Mouse (Mus musculus): ENCODE results near the gene Slc40a1. TPM values are rescaled to one million over a fixed set of nuclear protein-coding genes. Genes with fewer than 3 reads are reported as not detected.

Gene Slc40a1
- total RNA-seq, 4 experiments from 2014 or later = 29.1 to 42.4 (median 32.3) TPM

DNA sequence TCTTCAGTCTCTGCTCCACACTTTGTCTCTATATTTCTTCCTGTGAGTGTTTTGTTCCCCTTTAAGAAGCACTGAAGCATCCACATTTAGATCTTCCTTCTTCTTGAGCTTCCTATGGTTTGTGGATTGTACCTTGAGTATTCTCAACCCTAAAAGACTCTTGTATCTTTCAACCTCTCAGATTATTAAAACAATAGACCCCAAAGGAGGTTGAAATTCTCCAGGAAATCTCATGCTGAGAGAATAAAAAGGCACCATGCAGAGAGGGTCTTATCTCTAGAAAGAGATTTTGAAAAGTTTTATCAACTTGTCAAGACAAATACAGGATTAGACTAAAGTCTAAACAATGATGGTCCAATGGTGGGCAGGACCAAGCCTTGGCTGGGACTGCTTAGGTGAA, 42.9 kb downstream of the Slc40a1 start:
- DNase-seq (ENCODE audit: low spot score in 2 of 2) = no peak

DNA sequence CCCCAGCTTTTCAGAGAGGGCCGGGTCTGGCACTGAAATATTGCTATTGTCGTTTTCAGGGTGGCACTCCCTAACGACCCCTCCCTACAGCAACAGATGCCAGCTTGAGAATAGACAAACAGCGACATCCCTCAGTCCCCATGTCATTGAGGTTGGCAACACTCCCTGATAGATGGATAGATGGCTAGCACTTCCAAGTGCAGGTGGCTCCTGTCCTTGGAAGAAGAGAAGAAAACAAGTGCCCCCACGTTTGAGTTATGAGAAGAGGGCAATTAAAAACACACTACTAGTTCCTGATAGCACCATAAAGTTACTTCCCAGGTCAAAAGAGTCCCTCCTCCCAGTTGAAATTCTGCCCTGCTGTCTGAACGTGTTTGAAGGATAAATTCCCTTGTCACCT, 44.2 kb downstream of the Slc40a1 start:
- no peak for DNase-seq (ENCODE audit: low spot score in 2 of 2)

DNA sequence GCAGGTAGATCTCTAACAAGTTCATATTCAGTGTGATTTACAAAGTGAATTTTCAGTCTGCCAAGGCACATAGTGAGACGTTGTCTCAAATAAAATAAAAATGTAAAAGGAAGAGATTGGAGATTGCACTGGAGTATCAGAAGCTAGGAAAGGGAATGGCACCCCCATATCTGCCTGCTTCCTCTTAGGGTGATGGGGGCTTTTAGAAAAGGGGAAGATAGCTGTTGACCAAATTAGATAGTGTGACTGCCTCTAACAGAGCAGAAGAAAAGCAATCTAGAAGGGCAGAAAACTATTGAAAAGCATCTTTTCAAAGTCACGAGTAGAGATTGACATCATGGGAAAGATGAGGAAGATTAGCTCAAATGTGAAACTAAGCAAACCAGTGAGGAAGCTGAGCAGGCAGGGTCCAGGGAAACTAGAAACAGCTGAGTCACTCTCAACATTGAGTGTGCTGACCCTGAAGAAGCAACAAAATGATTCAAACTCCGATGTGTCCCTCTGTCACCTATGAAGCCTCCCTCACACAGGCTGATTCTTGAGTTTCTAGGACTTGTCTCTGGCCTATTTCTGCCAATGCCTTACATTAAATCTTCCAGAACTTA, 45.0 kb downstream of the Slc40a1 start:
- DNase-seq (ENCODE audit: low spot score in 2 of 2) = no peak

GRCm38 (mm10) chr1:45877463-45877862, 48.9 kb downstream of the Slc40a1 start:
- DNase-seq (ENCODE audit: low spot score in 2 of 2) = no peak

DNA sequence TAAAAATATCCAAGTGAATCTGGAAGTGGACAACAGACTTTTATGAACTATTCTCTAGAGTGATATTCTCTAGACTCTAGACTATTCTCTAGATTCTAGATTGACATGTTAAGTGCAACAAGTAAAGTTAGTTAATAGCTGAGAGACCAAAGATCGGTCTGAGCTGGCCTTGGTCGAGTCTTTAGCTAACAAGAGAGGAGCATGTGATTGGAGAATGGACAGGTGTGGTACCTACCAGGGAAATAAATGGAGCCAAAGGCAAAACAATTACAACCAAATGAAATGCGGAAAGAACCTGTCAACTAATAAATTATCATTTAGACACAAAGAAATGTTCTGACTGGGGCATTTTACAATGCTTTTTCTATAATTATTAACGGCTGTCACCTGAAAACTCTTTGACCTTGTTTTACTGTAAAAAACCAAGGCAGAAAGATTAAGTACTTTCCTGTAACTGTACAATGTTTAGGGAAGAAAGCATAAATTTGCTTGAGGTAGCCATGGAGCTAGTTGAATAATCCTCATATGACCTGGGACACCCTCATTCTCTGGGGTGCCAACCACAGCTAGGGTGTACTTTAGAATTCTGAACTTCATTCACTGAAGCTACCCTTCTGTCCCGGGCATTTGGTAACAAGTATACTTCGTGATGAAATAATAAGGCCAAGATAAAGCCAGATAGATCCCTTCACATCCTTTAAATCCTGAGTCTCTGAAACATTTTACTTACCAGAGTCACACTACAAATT, 49.7 kb downstream of the Slc40a1 start:
- DNase-seq (ENCODE audit: low spot score in 2 of 2) = no peak

DNA sequence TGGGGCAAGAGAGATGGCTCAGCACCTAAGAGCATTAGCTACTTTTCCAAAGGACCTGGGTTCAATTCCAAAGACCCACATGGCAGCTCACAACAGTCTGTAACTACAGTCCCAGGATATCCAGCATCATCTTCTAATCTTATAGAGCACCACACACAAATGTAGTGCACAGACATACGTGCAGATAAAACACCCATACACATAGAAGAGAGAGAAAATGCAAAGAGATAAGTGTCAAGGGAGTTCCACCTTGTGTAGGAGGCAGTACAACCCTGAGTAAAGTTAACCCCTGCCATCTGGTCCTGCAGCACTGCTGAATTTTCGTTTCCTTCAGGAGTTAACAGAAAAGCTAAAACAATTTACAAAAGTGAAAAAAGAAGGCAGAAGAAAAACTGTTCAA, 50.7 kb downstream of the Slc40a1 start:
- no peak for DNase-seq (ENCODE audit: low spot score in 2 of 2)

GRCm38 (mm10) chr1:45873250-45873649, 53.1 kb downstream of the Slc40a1 start:
- no peak for DNase-seq (ENCODE audit: low spot score in 2 of 2)

DNA sequence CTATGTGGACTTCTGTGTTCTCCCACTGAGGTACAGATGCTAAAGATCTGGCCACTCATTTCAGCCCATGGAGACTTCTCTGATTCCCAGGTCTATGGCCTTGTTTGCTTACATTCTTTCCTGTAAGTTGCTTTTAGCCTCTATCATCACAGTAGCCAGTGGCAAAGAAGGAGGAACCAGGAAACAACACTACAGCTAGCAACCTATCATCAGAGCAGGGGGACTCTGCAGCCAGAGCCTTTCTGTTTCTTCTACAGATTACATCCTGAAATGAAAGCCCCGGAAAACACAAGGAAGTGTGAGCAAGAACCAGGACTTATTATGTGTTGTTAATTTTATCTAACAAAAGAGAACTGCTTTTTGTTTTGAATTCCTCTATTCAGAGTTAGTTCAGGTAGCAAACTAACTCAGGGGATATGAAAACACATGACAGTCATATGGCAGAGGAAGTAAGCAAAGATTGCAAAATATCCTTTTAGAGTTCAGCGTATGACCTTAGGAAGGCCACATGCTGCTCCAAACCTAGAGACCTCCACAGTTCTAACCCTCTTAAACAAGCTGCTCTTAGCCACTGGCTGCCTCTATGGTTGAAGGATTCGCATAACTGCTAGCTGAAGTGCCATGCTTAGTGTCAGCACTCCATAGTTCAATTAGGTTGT, 57.7 kb downstream of the Slc40a1 start:
- no peak for DNase-seq (ENCODE audit: low spot score in 2 of 2)

- DNase-seq (ENCODE audit: low spot score in 2 of 2) = no peak
These were observed 58.3 kb downstream of the Slc40a1 start for GRCm38 (mm10) chr1:45868050-45868449.

- no peak for DNase-seq (ENCODE audit: low spot score in 2 of 2)
These were observed 59.9 kb downstream of the Slc40a1 start for GRCm38 (mm10) chr1:45866288-45867018.

GRCm38 (mm10) chr1:45865727-45866126, 60.6 kb downstream of the Slc40a1 start:
- DNase-seq (ENCODE audit: low spot score in 2 of 2) = no peak

- no peak for DNase-seq (ENCODE audit: low spot score in 2 of 2)
These were observed 61.0 kb downstream of the Slc40a1 start for GRCm38 (mm10) chr1:45865316-45865715.

DNA sequence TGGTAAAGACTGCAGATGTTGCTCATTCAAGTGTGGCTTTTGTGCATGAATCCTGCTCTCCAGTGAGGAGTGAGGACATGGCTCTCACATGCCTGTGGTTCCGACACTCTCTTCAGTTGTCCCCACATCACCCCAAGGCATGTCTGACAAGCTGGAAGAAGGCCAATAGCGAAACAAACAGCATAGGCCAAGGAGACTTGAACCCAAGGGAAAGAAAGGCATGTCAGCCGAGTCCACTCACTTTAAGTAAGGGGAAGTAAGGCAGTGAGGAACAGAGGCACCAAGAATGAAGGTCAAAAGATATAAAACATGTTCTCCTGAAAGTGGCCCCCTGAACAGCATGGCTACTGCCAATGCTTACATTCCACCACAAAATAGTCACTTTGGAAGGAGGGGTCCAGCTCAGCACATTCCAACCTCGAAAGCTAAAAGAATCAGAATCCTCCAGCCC, 61.7 kb downstream of the Slc40a1 start:
- no peak for DNase-seq (ENCODE audit: low spot score in 2 of 2)

DNA sequence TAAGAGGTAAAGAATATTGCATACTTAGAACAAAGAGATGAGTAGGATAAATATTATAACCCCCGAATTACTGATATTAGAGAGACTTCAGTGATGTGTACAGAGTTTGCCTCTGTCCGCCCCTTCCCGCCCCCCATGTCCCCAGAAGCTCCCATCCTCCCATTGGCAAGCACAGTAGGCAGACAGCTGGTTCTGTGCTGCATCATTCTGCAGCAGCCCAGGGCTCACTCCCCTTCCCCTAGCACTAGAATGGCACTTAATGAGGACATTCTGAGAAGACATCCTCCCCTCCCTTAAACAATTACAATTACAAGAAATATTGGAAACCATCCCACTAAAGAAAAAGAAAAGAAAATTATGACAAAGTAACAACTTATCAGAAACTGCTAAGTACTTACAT, 62.7 kb downstream of the Slc40a1 start:
- DNase-seq (ENCODE audit: low spot score in 2 of 2) = no peak

- DNase-seq (ENCODE audit: low spot score in 2 of 2) = no peak
These were observed 65.2 kb downstream of the Slc40a1 start for GRCm38 (mm10) chr1:45861162-45861561.

DNA sequence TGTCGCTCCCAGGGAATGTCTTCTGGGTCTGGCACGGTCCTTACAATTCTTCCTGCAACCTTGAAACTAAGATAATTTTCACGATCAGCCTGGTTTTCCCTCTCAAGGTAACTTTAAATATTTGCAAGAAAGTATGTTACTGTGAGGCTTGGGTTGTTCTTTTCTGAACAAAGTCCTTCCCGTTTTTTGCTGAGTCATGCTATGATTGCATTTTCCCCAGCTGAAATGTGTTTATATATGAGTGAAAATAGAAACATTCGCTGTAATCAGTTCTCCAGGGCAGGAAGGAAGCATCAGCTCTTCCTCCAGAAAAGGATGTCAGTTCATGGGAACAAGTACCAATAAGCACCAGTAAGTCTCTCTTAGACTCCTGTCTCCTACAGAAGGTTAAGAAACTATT, 66.0 kb downstream of the Slc40a1 start:
- no peak for DNase-seq (ENCODE audit: low spot score in 2 of 2)

Other genes starting within 250 kb of the Slc40a1 start
- gene Wdr75, start 131.4 kb downstream of the Slc40a1 start, total RNA-seq (2022) = 10 to 100 TPM; 11.2 to 18.9 (median 17.2) TPM
- not detected for gene Gm5269, start 36.2 kb downstream of the Slc40a1 start, total RNA-seq (2022)
- gene Dnah7b, start 139.8 kb upstream of the Slc40a1 start, total RNA-seq (2022) = under 1 TPM; 0.10 to 0.44 (median 0.15) TPM